Mouse (Mus musculus) left cerebral cortex, adult 18-20 months (tissue): ENCODE results near the gene Csf3. TPM values are rescaled to one million over a fixed set of nuclear protein-coding genes. Genes with fewer than 3 reads are reported as not detected.
A peak's percentile ranks its signal among the peaks of the same experiment; 100 is the strongest.
"Not testable (repeated sequence)": the region's sequence is repeated elsewhere in the genome, so short reads cannot be mapped to it uniquely, and the experiment has no call there.

Source experiments
- DNase-seq, 2 experiments: peaks; one replicate each; pipeline ENCODE4 v3.0.0; 2021 to 2022; ENCODE audit warnings: low spot score in 2 of 2, mixed read lengths in 1 of 2
- total RNA-seq, 2 experiments: library from RNA; stranded (reverse); gene quantifications; 2 replicates each; pipeline ENCODE4 v1.2.3; 2021

The Csf3 gene
- total RNA-seq, 2 experiments from 2014 or later, result not detected

DNA sequence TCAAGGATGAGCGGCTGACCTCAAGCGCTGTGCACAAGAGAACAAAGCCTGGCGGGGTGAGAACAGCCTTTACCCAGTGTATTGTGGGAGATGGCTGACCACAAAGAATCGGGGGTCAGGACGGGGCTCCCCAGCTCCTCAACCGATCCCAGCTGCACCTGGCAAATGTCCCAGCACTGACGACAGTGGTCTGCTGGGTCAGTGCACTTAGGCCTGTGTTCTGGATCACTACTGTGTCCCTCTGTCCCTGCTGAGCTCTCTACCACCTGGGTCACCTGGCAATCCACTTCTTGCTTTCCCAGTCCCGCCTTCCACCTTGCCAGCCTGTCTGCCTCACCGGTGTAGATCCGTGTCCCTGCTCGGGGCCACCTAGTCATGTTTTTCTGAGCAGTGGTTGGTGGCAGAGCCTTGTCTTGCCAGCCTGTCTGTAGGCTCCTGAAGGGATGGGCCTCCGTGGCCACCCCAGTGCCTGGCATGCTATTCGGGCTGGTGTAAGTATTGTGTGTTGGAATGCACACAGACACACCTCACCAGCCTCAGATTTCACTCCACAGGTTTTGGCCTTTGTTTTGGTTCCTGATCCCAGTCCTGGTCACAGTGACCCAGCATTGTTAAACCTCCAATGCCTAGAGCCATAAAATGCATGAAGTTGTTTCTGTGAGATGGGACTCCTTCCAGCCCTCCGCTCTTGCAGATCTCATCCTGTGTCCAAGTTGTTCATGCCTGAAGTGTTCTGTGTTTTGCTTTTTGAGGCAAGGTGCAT, 4.4 kb upstream of the Csf3 start:
- no peak for DNase-seq

DNA sequence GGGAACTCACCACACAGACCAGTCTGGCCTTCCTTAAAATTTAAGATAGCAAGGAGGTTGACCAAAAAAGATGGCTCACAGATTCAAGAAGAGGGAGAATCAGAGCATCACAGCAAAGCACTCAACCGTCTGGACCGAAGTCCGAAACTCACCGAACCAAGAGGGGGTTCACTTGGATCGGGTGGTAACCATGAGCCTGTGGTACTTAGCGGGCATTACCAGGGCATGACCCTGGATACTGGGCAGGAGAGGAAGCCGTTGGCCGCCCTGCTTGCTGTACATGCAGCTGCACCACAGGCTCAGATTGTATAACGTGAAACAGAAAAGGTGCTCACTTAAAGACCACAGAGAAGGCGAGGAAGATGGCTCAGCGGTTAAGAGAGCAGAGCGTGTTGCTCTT, 3.8 kb upstream of the Csf3 start:
- DNase-seq, result no peak

DNA sequence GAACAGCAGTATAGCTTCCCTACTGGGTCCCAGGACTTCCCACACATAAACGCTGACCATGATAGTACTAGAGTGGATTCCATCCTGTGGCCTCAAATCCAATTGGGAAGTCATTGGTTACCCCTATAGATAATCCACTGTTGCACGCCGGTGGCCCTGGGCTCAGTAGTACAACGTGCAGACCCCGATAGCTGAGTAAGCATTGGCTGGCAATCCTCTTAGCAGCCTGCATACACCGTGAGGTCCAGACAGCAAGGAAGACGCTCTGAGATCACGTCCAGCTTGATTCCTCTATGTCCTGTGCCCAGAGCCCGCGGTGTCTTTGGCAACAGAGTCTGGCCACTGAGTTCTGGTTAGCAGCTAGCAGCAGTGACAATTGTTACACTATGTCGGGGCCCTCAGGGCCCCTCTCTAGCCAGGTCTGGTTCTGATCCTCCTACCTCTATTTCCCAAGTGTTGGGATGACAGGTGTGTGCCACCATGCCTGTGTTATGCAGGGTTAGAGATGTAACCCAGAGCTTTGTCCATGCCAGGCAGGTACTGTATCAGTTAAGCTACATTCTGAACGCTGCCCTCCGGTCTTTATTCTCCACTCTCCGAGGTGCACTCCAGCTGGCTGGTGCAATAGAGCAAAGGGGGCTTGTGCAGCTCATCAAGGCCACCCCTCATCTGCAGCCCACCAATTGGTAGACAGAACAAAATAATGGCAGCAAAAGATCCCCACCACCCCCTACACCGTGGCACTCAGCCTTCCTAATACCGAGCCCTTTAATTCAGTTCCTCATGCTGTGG, 2.0 kb upstream of the Csf3 start:
- DNase-seq, result no peak

DNA sequence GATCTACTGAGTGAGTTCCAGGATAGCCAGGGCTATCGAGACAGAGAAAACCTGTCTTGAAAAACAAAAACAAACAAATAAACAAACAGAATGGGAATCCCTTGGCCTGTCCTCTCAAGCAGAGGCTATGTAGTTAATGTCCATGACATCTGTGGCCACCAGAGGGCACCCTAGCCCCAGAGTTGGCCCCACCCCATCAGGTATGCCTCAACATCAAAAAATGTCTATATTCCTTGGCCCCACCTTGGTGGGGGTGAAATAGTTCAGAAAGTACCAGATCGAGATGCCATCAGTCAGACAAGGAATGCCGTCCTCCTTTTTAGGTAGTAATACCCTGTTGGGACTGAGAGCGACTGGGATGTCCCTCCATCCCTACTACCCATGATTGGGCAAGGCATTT, 1.2 kb upstream of the Csf3 start:
- DNase-seq, result peak; percentile 73 to 83

DNA sequence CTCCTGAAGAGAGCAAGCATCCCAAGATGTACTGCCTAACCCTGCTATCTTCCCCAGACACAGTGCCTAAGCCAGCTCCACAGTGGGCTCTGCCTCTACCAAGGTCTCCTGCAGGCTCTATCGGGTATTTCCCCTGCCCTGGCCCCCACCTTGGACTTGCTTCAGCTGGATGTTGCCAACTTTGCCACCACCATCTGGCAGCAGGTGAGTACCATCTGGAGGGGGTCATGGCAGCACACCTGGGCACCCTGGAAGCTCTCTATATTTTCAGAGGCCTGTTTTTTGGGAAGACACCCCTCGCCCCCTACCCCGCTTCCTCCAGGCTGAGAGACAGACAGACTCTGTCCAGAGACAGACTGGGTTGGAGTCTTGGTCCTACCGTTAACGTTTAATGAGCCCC, 1.3 kb downstream of the Csf3 start:
- DNase-seq, result no peak

DNA sequence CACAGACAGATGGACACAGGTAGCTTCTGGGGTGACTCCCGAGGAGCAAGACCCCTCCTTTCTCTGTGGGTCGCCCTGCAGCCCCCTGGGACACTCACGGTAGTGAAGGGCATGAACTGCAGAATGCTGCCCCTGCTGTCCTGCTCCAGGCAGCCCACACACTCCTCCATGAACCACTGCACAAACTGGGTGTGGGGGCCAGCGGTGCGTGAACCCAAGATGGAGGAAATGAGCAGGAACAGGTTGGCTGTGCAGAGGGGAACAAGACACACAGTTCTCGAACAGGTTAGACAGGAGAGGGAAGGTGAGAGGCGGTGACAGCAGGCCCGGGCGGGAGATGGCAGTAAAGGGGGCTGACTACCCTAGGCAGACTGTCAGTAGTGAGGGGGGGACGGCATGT, 4.0 kb downstream of the Csf3 start:
- DNase-seq, result no peak

DNA sequence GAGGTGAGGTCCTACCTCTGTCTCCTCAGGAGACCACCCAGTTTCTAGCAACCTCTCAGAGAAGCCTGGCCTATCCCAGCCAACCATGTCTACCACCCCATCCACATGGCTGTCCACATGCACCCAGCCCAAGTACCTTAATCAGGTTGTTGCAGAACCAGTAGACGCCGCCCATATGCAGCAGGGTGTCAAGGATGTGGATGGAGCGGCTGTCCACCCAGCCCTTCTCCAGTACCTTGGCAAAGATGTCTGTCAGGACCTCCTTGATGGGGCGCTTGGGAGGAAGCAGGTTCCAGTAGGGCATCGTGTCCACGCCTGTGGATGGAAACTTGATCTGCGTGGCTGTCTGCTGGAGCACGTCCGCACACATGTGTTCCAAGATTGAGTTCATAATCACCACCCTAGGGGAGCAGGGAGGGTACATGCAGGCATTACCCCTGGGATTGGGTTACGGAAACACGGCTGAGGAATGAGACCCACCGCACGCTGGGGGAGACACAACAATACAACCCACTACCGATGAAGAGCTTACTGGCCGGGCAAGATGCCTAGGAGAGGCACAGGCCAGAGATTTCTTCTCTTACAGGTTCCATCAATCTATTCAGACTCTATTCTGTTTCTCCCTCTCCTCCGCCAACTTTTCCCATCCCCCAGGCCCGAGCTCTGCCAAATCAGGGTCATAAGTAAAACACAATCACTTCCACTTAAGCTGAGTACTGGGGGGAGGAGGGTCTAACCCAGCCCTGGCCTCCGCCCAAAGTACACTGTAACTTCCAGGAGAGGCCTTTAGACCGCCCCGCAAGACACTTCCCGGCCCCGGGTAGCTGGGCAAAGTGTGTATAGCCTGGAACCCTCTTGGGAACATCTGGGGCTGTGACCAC, 6.6 kb downstream of the Csf3 start:
- no peak for DNase-seq

DNA sequence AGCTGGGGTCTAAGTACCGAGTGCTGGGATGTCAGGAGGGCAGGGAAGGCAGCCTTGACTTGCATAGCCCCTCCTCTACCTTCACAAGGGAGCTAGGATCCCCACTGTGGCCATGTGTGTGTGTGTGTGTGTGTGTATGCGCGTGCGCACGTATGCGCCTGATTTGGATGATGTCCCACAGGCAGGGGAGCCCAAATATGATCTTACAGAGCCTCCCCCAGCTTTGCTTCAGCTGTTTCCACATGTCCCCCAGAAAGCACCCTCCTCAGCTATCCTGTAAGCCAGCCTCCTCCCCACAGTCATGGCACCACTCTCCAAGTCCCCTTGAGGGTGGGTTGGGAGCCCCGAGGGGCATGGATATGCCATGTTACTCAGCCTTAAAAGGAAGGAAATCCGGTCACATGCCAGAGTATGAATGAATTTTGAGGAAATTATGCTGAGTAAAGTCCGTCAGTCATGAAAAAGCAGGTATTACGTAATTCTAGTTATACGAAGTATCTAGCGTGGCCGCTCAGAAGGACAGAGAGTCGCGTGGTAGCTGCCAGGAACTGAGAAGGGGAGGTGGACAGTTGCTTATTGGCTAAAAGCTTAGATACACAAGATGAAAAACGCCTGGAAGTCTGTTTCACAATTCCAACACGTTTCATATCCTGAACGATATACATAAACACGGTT, 7.4 kb downstream of the Csf3 start:
- no peak for DNase-seq

DNA sequence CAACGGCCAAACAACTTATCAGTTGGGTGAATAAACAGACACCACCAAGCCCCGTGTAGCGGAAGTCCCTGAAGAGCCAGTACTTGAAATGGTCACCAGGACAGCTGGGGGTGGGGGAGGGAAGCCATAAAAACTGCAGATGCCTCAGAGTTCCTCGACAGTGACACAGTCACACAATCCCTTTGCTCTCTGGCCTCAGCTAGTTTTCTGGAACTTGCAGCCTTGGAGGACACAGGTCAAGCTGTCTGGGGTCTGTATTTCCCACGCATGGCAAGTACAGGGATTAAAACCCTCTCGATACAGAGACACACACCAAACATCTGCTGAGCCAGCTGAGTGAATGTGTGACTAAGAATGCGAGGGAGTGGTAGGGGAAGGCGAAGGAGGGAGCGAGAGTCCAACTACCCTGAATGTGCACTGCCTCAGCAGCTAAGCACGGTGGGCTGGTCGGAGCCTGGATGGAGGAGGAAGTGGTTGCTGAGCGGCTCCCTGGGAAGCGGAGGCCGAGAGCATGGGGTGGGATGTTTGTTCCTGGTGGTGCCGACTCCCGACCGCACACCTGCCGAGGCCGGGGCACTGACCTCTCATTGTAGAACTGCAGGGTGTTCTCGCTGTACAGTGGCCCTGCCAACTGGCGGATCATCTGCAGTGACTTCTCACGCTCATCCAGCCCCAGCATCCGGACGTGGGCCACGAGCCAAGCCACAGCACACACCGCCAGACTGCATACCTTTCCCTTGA, 8.1 kb downstream of the Csf3 start:
- peak; percentile 48 to 51 for DNase-seq

DNA sequence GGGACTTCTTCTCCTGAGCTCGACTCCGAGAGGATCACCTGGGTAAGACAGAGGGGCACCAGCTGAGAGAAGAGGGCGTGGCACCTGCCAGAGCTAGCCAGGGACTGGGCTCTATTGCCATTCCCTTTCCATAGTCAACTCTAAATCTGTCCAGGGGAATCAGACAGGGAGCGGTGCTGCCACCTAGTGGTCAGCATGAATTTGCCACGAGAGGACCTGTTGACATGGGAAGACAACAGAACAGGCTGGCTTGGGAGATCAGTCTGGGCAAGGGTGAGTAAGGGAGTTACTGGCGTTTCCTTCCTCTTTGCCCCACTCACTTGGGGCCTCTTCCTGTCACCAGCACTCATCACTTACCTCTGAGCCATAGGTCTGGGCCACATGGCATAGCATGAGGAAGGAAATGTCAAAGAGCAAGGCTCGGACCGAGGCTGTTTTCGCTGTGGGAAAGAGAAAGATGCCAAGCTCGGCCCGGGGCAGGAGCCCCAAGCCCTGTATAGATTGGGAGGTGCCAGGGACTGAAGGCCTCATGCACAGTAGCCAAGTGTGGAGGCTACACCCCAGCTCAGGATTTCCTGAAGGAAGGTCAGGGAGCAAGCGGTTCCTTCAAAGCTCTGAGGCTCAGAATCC, 9.5 kb downstream of the Csf3 start:
- DNase-seq, result peak; percentile 77 to 85

DNA sequence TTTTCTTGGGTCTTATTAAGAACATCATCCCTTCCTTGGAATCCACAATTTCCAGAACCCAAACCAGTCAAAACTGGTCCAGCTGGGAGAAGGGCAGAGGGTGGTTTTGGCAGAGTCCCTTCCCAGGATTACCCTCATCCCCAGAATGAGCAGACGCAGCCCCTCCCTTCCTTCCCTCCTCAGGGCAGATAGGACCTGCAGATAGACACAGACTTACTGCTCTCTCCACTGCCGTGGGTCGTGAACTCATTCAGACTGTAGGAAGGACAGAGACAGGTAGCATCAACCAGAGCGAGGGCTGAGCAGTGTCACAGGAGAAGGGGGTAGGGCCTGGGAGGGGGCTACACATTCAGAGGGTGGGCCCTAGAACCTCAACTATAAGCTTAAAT, 10.0 kb downstream of the Csf3 start:
- no peak for DNase-seq

DNA sequence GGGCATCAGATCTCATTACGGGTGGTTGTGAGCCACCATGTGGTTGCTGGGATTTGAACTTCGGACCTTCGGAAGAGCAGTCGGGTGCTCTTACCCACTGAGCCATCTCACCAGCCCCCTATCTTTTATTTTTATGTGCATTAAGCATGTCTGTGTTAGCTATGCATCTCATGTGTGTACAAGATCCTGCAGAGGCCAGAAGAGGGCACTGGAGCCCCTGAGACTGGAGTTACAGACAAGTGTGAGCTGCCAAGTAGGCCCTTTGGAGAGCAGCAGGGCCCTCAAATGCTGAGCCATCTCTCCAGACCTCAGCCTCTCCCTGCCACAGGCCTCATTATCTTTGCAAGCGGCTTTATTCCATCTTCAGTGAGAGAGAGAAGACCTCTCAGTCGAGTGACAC, 10.9 kb downstream of the Csf3 start:
- not testable (repeated sequence) for DNase-seq

DNA sequence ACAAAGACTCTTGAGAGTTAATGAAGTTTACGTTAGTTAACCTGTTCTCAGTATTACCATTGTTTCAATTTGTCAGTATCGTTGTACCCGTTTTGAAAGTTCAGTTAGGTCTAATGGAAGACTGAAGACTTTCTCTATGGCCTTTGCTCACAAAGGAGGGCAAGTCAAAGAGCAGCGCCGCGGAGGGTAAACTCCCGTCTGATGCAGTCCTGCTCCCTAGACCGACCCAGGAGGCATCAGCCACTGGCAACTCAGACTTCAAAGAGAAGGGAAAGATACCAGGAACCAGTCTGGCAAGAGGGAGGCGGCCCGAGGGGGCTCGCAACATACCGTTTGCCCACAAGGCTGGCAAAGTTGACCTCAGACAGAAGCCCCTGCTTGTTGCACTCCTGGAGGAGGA, 12.6 kb downstream of the Csf3 start:
- DNase-seq, result no peak

DNA sequence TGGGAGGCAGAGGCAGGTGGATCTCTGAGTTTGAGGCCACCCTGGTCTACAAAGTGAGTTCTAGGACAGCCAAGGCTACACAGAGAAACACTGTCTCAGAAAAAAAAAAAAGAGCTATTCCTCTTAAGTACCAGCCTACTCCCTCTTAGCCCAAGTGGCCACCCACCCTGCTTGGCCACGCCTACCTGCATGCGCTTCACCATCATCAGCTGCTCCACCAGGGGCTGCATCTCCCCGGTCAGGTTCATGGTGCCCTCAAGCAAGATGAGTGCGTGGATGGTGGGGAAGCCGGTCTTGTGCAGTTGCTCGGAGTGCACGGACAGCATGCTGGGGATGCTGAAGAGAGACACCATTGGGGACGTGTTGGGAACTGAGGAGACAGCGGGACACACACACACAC, 14.9 kb downstream of the Csf3 start:
- DNase-seq, result no peak

DNA sequence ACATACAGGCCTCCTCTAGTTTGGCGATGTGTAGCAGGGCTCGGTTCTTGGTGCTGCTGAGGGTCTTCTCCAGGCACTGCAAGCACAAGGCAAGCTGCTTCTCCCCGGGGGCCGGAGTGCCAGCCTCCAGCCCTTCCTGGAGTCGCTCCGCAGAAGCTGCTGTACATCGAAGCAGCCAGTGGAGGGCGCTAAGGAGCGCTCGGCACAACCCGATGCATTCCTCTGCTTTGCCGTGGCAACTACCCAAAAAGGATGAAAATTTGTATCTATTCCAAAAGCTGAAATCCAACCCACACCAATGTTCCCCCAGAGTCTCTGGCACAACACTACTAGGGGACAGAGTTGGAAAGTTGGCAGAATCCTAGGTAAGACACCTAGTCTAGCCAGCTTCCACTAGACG, 16.8 kb downstream of the Csf3 start:
- peak; percentile 85 to 89 for DNase-seq

DNA sequence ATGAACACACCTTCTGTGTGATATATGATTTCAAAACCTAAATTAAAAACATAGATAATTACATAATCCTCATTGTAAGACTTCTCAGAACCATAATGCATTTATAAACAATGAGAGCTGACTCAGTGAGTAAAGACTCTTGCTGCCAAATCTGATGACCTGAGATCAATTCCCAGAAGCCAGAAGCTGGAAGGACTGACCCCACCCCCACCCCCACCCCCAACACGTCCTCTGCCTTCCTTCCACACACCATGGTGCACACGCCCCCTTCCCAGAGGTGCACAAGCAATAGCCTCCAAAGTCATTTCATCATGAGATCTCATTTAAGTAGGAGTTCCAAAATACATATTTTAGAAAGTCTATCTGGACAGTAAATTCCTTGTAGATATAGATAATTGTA, 19.7 kb downstream of the Csf3 start:
- no peak for DNase-seq

DNA sequence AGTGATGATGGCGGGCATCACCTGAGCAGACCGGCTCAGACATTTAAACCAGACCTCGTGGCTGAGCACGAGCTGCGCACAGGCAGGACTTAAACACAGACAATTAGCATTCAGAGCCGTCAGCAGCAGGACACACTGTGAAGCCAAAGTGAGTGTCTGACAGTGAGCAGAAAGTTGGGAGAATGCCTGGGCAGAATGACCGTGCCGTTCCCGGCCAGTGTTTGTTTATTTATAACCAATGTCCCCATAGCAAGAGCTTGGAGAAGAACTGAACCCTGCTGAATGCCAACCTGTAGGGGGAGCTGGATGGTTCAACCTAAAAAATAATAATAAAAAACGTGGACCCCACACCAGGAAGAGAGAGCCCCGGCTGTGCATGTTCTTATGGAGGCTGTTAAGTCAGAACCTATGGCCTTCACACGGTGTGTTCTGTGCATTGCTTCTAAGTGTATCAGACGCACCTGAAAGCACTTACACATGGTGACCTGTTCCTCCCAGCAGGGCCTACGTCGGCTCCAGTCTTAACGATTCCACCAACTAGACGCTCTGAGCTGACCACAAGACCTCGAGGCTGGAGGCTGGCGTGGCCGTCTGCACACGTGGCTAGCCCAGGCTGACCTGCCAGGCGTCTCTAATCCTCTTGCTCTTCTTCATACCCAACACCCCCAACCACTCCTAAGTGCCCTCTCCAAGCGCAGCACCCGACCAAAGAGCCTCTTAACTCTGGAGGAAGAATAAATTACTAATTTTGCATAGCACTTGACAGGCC, 20.6 kb downstream of the Csf3 start:
- DNase-seq, result peak; percentile 18 to 57

DNA sequence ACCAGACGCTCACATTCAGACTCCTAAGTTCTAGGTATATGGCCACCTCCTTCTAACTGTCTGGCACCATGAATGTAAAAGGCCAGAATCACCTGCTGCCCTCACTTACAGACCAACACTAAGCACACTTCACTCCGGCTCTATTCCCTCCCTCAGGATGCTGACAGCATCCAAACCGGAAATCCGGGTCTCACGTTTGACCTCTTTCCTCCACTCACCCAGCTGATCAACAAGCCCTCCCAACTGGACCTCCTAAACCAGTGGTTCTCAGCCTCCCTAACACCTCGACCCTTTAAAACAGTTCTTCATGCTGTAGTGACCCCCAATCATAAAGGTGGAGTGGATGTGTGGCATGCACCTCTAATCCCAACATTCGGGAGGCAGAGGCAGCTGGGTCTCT, 22.0 kb downstream of the Csf3 start:
- no peak for DNase-seq

DNA sequence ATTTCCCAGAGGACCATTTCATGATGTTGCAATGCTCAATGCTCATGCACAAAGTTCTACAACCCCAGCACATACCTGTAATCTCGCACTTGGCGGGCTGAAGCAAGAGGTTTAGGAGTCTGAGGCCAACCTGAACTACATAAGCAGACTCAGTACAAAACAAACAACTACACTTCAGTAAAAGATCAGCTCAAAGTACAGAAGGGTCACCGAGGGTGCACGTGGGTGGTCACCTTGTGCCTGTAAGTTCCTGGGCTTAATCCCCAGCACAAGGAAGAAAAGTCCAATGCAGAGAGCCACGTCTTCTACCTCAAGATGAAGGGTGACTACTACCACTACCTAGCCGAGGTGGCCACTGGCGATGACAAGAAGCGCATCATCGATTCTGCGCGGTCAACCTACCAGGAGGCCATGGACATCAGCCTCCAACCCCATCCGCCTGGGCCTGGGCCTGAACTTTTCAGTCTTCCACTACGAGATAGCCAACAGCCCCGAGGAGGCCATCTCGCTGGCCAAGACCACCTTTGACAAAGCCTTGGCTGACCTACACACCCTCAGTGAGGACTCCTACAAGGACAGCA, 25.0 kb downstream of the Csf3 start:
- no peak for DNase-seq
